Mouse (Mus musculus) brain, embryonic 14.5 days (tissue): ENCODE measurements around the gene Hs3st4. TPM values are rescaled to one million over a fixed set of nuclear protein-coding genes. Genes with fewer than 3 reads are reported as not detected.
A peak's percentile ranks its signal among the peaks of the same experiment; 100 is the strongest.

Experiments
- DNase-seq: peaks from one replicate; pipeline ENCODE4 v3.0.0-alpha.2; 2011; ENCODE audit warnings: low read depth
- CTCF ChIP-seq: fragments of 200-500 bp; IDR thresholded peaks from 2 replicates; pipeline ENCODE4 v1.5.1; 2012; ENCODE audit warnings: inconsistent platforms, mild to moderate bottlenecking, moderate library complexity, borderline replicate concordance; ENCODE audit not compliant: insufficient read depth, insufficient read length; ENCODE audit errors: extremely low read depth
- POLR2A ChIP-seq: fragments of 200-500 bp; IDR thresholded peaks from 2 replicates; pipeline ENCODE4 v1.6.1; 2012; ENCODE audit warnings: mild to moderate bottlenecking, inconsistent platforms, borderline replicate concordance; ENCODE audit not compliant: poor library complexity, insufficient read depth, insufficient read length, severe bottlenecking; ENCODE audit errors: extremely low read depth
- polyA plus RNA-seq: library from polyadenylated mRNA; depleted of rRNA; stranded (reverse); fragments of >200 nt; gene quantifications from 2 replicates; pipeline ENCODE4 v1.2.3, GENCODE M21; 2012

Gene Hs3st4
- polyA plus RNA-seq, 1 experiment = 15.8 TPM

GRCm38 (mm10) chr7:124358068-124358467 lies 375.4 kb downstream of the Hs3st4 start:
- DNase-seq = peak; percentile 78
- TF ChIP-seq POLR2A = no peak
- TF ChIP-seq CTCF = no peak

GRCm38 (mm10) chr7:124359836-124360235 lies 377.2 kb downstream of the Hs3st4 start:
- DNase-seq = peak; percentile 47
- no peak for TF ChIP-seq CTCF
- TF ChIP-seq POLR2A = no peak

GRCm38 (mm10) chr7:124372297-124372696 lies 389.6 kb downstream of the Hs3st4 start:
- no peak for DNase-seq
- TF ChIP-seq POLR2A (no peak), CTCF (no peak)

GRCm38 (mm10) chr7:124372697-124373096 lies 390.0 kb downstream of the Hs3st4 start:
- TF ChIP-seq POLR2A = no peak
- TF ChIP-seq CTCF = no peak
- no peak for DNase-seq

GRCm38 (mm10) chr7:124383489-124383888 lies 400.8 kb downstream of the Hs3st4 start:
- peak; percentile 68 for DNase-seq
- TF ChIP-seq CTCF (peak; percentile 38; the same call in 1 of the 2 replicates), POLR2A (no peak)

GRCm38 (mm10) chr7:124399184-124399583 lies 416.5 kb downstream of the Hs3st4 start:
- no peak for DNase-seq
- no peak for TF ChIP-seq POLR2A
- no peak for TF ChIP-seq CTCF

- TF ChIP-seq CTCF = no peak
- no peak for TF ChIP-seq POLR2A
- DNase-seq = peak; percentile 40
Measured at GRCm38 (mm10) chr7:124426951-124427350, 444.3 kb downstream of the Hs3st4 start.
